Mouse (Mus musculus) myocyte (in vitro differentiated cells): ENCODE measurements around the gene 2010003K11Rik. TPM values are rescaled to one million over a fixed set of nuclear protein-coding genes. Genes with fewer than 3 reads are reported as not detected.
A peak's percentile ranks its signal among the peaks of the same experiment; 100 is the strongest.

Experiments used
- H3K27me3 ChIP-seq: one replicate; pipeline ENCODE4 v1.6.1; 2011; ENCODE audit not compliant: control insufficient read depth, insufficient read depth, insufficient read length
- H3K36me3 ChIP-seq: one replicate; pipeline ENCODE4 v1.6.1; 2011; ENCODE audit not compliant: control insufficient read depth, insufficient read depth
- H3K4me2 ChIP-seq: one replicate; pipeline ENCODE4 v1.6.1; 2011; ENCODE audit warnings: low read depth, control low read depth
- H3K4me3 ChIP-seq: one replicate; pipeline ENCODE4 v1.5.1; 2011; ENCODE audit warnings: mild to moderate bottlenecking, control low read depth, moderate library complexity
- H3K79me2 ChIP-seq: one replicate; pipeline ENCODE4 v1.6.1; 2011; ENCODE audit not compliant: control insufficient read depth, insufficient read depth
- H3ac ChIP-seq: one replicate; pipeline ENCODE4 v1.6.1; 2011; ENCODE audit not compliant: control insufficient read depth, insufficient read length
- CEBPB ChIP-seq: IDR thresholded peaks from 2 replicates; pipeline ENCODE4 v1.6.1; 2011; ENCODE audit warnings: mild to moderate bottlenecking, moderate library complexity; ENCODE audit not compliant: poor library complexity, insufficient read depth, severe bottlenecking
- E2F4 ChIP-seq: IDR thresholded peaks from one replicate; pipeline ENCODE4 v1.6.1; 2011; ENCODE audit warnings: mild to moderate bottlenecking, control low read depth, moderate library complexity; ENCODE audit not compliant: insufficient read depth
- MAX ChIP-seq: IDR thresholded peaks from one replicate; pipeline ENCODE4 v1.6.1; 2011; ENCODE audit warnings: low read depth, mild to moderate bottlenecking, control low read depth
- MYOD1 ChIP-seq, 3 experiments: IDR thresholded peaks; one replicate each; pipeline ENCODE4 v1.6.1; 2011; ENCODE audit warnings: control low read depth in 2 of 3, low read depth in 2 of 3, mild to moderate bottlenecking in 2 of 3, moderate library complexity in 1 of 3; ENCODE audit not compliant: insufficient read length in 2 of 3, control insufficient read depth in 1 of 3
- MYOG ChIP-seq, 3 experiments: IDR thresholded peaks; one replicate each; pipeline ENCODE4 v1.6.1; 2011; ENCODE audit warnings: control low read depth in 2 of 3, low read depth in 2 of 3, mild to moderate bottlenecking in 2 of 3; ENCODE audit not compliant: insufficient read length in 2 of 3, control insufficient read depth in 1 of 3, insufficient read depth in 1 of 3
- POLR2A ChIP-seq: IDR thresholded peaks from one replicate; pipeline ENCODE4 v1.6.1; 2011; ENCODE audit warnings: low read depth, mild to moderate bottlenecking, control low read depth, moderate library complexity; ENCODE audit not compliant: insufficient read length
- POLR2AphosphoS2 ChIP-seq: IDR thresholded peaks from one replicate; pipeline ENCODE4 v1.6.1; 2011; ENCODE audit warnings: low read depth, control low read depth; ENCODE audit not compliant: insufficient read length
- REST ChIP-seq: IDR thresholded peaks from one replicate; pipeline ENCODE4 v1.6.1; 2011; ENCODE audit warnings: mild to moderate bottlenecking, control low read depth, moderate library complexity; ENCODE audit not compliant: insufficient read depth, insufficient read length
- SRF ChIP-seq: IDR thresholded peaks from one replicate; pipeline ENCODE4 v1.6.1; 2011; ENCODE audit warnings: low read depth; ENCODE audit not compliant: control insufficient read depth, insufficient read length
- TCF12 ChIP-seq: IDR thresholded peaks from one replicate; pipeline ENCODE4 v1.6.1; 2011; ENCODE audit warnings: mild to moderate bottlenecking, control low read depth; ENCODE audit not compliant: poor library complexity, insufficient read depth, severe bottlenecking
- TCF3 ChIP-seq: IDR thresholded peaks from one replicate; pipeline ENCODE4 v1.6.1; 2011; ENCODE audit warnings: low read depth, control low read depth; ENCODE audit not compliant: insufficient read length
- USF1 ChIP-seq: IDR thresholded peaks from one replicate; pipeline ENCODE4 v1.6.1; 2011; ENCODE audit warnings: low read depth, mild to moderate bottlenecking, control low read depth, moderate library complexity
- polyA plus RNA-seq: library from polyadenylated mRNA; unstranded; fragments of >200 nt; fragmentation: generic; extraction: Trizol; gene quantifications from one replicate; pipeline ENCODE4 v1.2.1, GENCODE M21; 2012; ENCODE audit warnings: missing spikeins

The 2010003K11Rik gene
- polyA plus RNA-seq, 1 experiment: 0.05 TPM

DNA sequence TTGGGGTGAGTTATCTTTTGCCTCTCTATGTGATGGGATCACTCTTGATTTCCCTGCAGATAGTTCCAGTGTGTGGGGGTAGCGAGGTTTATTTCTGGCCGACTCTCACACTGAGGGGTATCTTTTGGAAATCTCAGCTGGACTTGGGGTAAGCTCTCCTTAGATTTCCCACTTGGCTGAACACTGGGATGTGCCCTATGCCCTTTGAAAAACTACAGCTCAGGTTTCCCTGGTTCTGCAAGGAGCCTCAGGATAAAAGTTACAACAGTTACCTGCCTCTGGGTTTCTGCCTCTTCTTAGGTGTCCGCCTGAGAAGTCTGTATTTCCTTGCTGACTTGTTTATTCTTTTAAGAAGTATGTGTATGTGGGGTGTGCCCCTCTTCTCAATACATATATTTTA, 42.6 kb upstream of the 2010003K11Rik start:
- Histone ChIP-seq H3K79me2 (no peaks in the 10 kb centered on the region), H3K36me3 (no peaks in the 10 kb centered on the region), H3ac (no peak overlapping the region), H3K4me2 (no peak overlapping the region), H3K27me3 (no peaks in the 10 kb centered on the region), H3K4me3 (no peak overlapping the region)
- TF ChIP-seq SRF: no peak
- no peak for TF ChIP-seq TCF12
- TF ChIP-seq MYOG (IDR thresholded peaks at IDR 0.05; ENCODE audit: control insufficient read depth in 1 of 3, insufficient read depth in 1 of 3, insufficient read length in 2 of 3, low read depth in 2 of 3): no peak
- no peak for TF ChIP-seq REST
- TF ChIP-seq MYOD1 (IDR thresholded peaks at IDR 0.05; ENCODE audit: control insufficient read depth in 1 of 3, insufficient read length in 2 of 3, low read depth in 2 of 3): no peak
- no peak for TF ChIP-seq POLR2A
- TF ChIP-seq MAX: no peak
- no peak for TF ChIP-seq POLR2AphosphoS2
- TF ChIP-seq E2F4: no peak
- TF ChIP-seq USF1: no peak
- no peak for TF ChIP-seq TCF3

DNA sequence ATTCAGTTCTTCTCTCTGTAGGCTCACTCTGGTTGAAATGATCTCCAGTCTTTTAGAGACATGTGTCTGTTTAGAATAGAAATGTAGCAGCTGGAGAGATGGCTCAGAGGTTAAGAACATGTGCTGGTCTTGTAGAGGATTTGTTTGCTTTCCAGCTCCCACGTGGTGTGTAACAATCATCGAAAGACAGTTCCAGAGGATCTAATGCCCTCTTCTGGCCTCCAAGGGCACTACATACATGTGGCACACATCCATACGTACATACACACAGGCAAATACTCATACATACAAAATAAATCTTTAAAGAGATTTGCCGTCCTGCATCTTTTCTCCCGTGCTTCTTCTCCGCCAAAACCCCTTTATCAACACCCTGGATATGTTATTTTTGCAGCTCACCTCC, 41.9 kb upstream of the 2010003K11Rik start:
- Histone ChIP-seq H3K27me3 (no peaks in the 10 kb centered on the region), H3K36me3 (no peaks in the 10 kb centered on the region)
- TF ChIP-seq TCF12 (no peak), SRF (no peak), POLR2AphosphoS2 (no peak), MYOD1 (IDR thresholded peaks at IDR 0.05; ENCODE audit: control insufficient read depth in 1 of 3, insufficient read length in 2 of 3, low read depth in 2 of 3) (no peak), CEBPB (no peak), POLR2A (no peak), USF1 (no peak), MAX (no peak), TCF3 (no peak), REST (no peak), E2F4 (no peak)

DNA sequence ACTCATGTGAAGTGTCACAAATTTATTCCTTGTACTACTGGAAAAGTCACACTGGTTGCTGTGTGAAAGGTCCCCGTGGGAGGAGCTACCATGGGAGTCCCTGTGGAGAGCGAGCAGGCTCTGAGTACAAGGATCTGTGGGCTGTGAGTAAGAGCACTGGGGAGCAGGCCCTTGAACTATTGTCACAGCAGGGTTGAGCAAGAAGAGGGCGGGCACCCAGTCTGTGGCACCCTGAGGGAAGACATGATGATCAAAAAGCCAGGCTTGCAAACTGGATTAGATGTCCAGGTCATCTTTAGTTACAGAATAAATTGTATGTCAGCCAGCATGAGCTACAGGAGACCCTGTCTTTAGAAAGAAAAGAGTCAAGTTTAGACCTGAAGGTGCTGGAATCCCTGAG, 38.2 kb upstream of the 2010003K11Rik start:
- no peak overlapping the region for H3ac ChIP-seq

More for the DNA sequence above, 41.9 kb upstream of the 2010003K11Rik start:
- H3K4me2 ChIP-seq: no peak overlapping the region
- no peaks in the 10 kb centered on the region for H3K79me2 ChIP-seq
- H3K4me3 ChIP-seq: no peak overlapping the region
- no peak overlapping the region for H3ac ChIP-seq

DNA sequence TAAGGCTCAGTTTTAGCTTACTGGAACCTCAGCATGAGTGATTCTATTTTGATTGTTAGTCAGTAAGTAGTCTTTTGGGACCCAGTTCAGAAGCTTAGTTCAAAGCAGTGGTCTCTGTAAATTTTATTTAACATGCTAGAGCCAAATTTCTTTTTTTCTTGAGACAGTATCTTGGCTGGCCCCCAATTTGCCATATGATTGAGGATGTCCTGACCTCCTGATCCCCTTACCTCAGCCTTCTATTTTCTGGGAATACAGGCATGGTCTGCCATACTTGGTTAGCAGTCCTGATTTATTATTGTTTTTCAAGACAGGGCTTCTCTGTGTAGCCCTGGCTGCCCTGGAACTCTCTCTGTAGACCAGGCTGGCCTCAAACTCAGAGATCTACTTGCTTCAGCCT, 37.5 kb upstream of the 2010003K11Rik start:
- Histone ChIP-seq H3K36me3 (no peaks in the 10 kb centered on the region), H3ac (no peak overlapping the region), H3K4me2 (no peak overlapping the region), H3K4me3 (no peak overlapping the region), H3K79me2 (no peaks in the 10 kb centered on the region), H3K27me3 (no peaks in the 10 kb centered on the region)
- no peak for TF ChIP-seq MYOG (IDR thresholded peaks at IDR 0.05; ENCODE audit: control insufficient read depth in 1 of 3, insufficient read depth in 1 of 3, insufficient read length in 2 of 3, low read depth in 2 of 3)
- TF ChIP-seq USF1: no peak
- TF ChIP-seq SRF: no peak
- TF ChIP-seq TCF12: no peak
- TF ChIP-seq CEBPB: no peak
- TF ChIP-seq POLR2AphosphoS2: no peak
- TF ChIP-seq REST: no peak
- no peak for TF ChIP-seq MYOD1 (IDR thresholded peaks at IDR 0.05; ENCODE audit: control insufficient read depth in 1 of 3, insufficient read length in 2 of 3, low read depth in 2 of 3)
- TF ChIP-seq MAX: no peak
- no peak for TF ChIP-seq TCF3
- no peak for TF ChIP-seq POLR2A
- TF ChIP-seq E2F4: no peak

More for the DNA sequence above, 38.2 kb upstream of the 2010003K11Rik start:
- H3K36me3 ChIP-seq: no peaks in the 10 kb centered on the region
- H3K79me2 ChIP-seq: no peaks in the 10 kb centered on the region
- 0 out of 2 replicates have a peak, but pooled peaks have one; percentile 40 for TF ChIP-seq CEBPB
- no peak for TF ChIP-seq MAX
- H3K4me3 ChIP-seq: no peak overlapping the region
- H3K4me2 ChIP-seq: no peak overlapping the region
- H3K27me3 ChIP-seq: no peaks in the 10 kb centered on the region

DNA sequence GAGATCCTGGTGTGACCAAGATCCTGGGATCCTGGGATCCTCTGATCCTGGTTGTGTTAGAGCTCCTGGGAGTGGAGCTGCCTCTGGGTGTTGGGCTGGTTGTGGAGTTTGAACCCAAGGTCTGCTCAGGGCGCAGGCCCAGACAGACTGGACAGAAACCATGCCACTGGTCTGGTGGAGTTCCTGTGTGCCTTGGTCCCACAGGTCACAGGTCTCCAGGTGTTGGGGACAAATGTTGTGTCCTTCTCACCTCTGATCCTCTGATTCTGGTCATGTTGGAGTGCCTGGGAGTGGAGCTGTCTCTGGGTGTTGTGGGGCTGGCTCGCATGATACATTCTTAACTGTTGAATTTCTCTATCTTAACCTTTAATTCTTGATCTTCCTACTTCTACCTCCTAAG, 36.3 kb upstream of the 2010003K11Rik start:
- H3K27me3 ChIP-seq: no peaks in the 10 kb centered on the region
- TF ChIP-seq POLR2AphosphoS2: no peak
- TF ChIP-seq CEBPB: no peak
- TF ChIP-seq TCF12: no peak
- no peak overlapping the region for H3K4me3 ChIP-seq
- no peaks in the 10 kb centered on the region for H3K36me3 ChIP-seq
- no peak overlapping the region for H3K4me2 ChIP-seq
- H3K79me2 ChIP-seq: no peaks in the 10 kb centered on the region
- H3ac ChIP-seq: no peak overlapping the region
